Mouse (Mus musculus): ENCODE data around the gene Chmp1a.
A peak's percentile ranks its signal among the peaks of the same experiment; 100 is the strongest.
"Not testable (repeated sequence)": the region's sequence is repeated elsewhere in the genome, so short reads cannot be mapped to it uniquely, and the experiment has no call there.

Gene Chmp1a

GRCm38 (mm10) chr8:123212321-123213117 is at the start of gene Chmp1a, which contains the start of gene Spata33:
Chmp1a (minus strand) TSS chr8:123212763.
Spata33 (plus strand) TSS chr8:123212832.
- DNase-seq: peak; percentile 99

- DNase-seq: not testable (repeated sequence)
Observed at GRCm38 (mm10) chr8:123257593-123257992, 45.0 kb upstream of the Chmp1a start.

- no peak for DNase-seq
Observed at GRCm38 (mm10) chr8:123257114-123257513, 44.6 kb upstream of the Chmp1a start.

- no peak for DNase-seq
Observed at GRCm38 (mm10) chr8:123255170-123255569, 42.6 kb upstream of the Chmp1a start.

GRCm38 (mm10) chr8:123254099-123254885 is 41.7 kb upstream of the Chmp1a start, which contains the start of the genes Zfp276 and Vps9d1:
Zfp276 (plus strand) TSS chr8:123254195.
Vps9d1 (minus strand) TSS chr8:123254348.
- peak; percentile 98 for DNase-seq

GRCm38 (mm10) chr8:123253451-123254098 is 41.0 kb upstream of the Chmp1a start:
- no peak for DNase-seq

GRCm38 (mm10) chr8:123252925-123253324 is 40.4 kb upstream of the Chmp1a start:
- no peak for DNase-seq

- DNase-seq: no peak
Observed at GRCm38 (mm10) chr8:123250940-123251339, 38.4 kb upstream of the Chmp1a start.

- DNase-seq: peak; percentile 96
Observed at GRCm38 (mm10) chr8:123248596-123248995, 36.0 kb upstream of the Chmp1a start.

- peak; percentile 92 for DNase-seq
Observed at GRCm38 (mm10) chr8:123247748-123248147, 35.2 kb upstream of the Chmp1a start.

GRCm38 (mm10) chr8:123245543-123245942 is 33.0 kb upstream of the Chmp1a start:
- DNase-seq: no peak

GRCm38 (mm10) chr8:123244382-123244781 is 31.8 kb upstream of the Chmp1a start:
- no peak for DNase-seq

- no peak for DNase-seq
Observed at GRCm38 (mm10) chr8:123243053-123243452, 30.5 kb upstream of the Chmp1a start.

- DNase-seq: peak; percentile 95
Observed at GRCm38 (mm10) chr8:123242107-123242923, 29.8 kb upstream of the Chmp1a start.

- no peak for DNase-seq
Observed at GRCm38 (mm10) chr8:123239398-123239797, 26.8 kb upstream of the Chmp1a start.

GRCm38 (mm10) chr8:123235520-123236497 is 23.2 kb upstream of the Chmp1a start, which contains the start of gene Spata2l:
Spata2l (minus strand) TSS chr8:123236233.
- peak; percentile 99 for DNase-seq

GRCm38 (mm10) chr8:123234918-123235519 is 22.5 kb upstream of the Chmp1a start:
- peak; percentile 94 for DNase-seq

- peak; percentile 92 for DNase-seq
Observed at GRCm38 (mm10) chr8:123233760-123234159, 21.2 kb upstream of the Chmp1a start.

- DNase-seq: no peak
Observed at GRCm38 (mm10) chr8:123233300-123233699, 20.7 kb upstream of the Chmp1a start.

- DNase-seq: no peak
Observed at GRCm38 (mm10) chr8:123232553-123232952, 20.0 kb upstream of the Chmp1a start.

Measured in heart, adult 11 months (tissue).